Mouse (Mus musculus): ENCODE measurements at regions not wholly inside any gene's neighbourhood (a gene's known extent, or its start where the extent isn't known, plus 50 kb on each side); places are given as distances from the start of the nearest gene placed in this dataset.

DNA sequence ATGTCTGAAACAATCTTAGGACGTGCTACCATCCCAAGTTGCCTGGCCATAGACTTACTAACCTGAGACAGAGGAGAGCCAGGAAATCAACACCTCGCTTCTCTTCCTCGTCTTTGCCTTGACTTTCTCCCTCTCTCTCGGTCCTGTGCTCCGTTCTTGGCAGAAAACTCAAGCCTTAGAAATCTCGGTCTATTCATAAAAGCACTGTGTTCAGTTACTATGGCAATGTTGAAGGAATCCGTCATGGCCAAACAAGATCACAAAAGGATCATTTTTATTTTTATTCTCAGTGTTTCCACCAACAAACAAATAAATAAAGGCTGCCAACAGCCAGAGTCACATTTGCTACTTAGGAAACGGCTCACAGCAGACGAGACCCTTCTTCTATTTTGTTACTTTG, 85.6 kb upstream of the Sox5 start:
- Histone ChIP-seq H3K4me3 (ENCODE audit: low read depth, low read length) (no peak overlapping the region), H3K9me3 (ENCODE audit: control insufficient read depth) (no peaks in the 10 kb centered on the region), H3K36me3 (ENCODE audit: control insufficient read depth, insufficient read depth) (no peaks in the 10 kb centered on the region), H3K27me3 (replicated peaks; ENCODE audit: control insufficient read depth, insufficient read depth, low read length) (no peaks in the 10 kb centered on the region), H3K9ac (ENCODE audit: low read depth, low read length) (no peak overlapping the region), H3K4me1 (replicated peaks; ENCODE audit: control insufficient read depth, insufficient read depth, low read length) (no peaks in the 10 kb centered on the region), H3K4me2 (replicated peaks; ENCODE audit: low read depth) (no peak overlapping the region), H3K27ac (ENCODE audit: low read depth, low read length) (no peak overlapping the region)
- TF ChIP-seq CTCF (IDR thresholded peaks at IDR 0.05; ENCODE audit: low read depth) = no peak
- ATAC-seq = no peak
- 85% methylated on average over 9 of the region's 9 CpGs for WGBS

DNA sequence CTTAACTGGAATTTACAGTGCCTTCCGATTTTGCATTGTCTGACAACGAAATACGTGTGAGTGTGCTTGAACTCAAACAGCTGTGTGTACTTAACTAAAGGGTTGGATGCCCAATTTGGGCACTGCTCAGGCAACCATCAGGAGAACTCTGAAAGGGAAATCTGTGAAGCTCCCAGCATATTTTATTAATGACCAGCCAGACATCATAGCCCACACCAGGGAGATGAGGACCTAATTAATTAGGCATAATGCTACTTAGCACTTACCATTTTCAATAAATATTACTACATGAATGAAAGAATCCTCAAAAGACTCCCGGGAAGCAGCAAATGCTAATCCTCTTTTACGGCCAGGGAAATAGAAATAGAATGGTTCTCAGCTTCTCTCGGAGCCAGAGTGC, 82.2 kb upstream of the Sox5 start:
- no peak overlapping the region for H3K9ac ChIP-seq (ENCODE audit: low read depth, low read length)
- H3K4me2 ChIP-seq (replicated peaks; ENCODE audit: low read depth) = no peak overlapping the region
- H3K4me1 ChIP-seq (replicated peaks; ENCODE audit: control insufficient read depth, insufficient read depth, low read length) = no peaks in the 10 kb centered on the region
- H3K27me3 ChIP-seq (replicated peaks; ENCODE audit: control insufficient read depth, insufficient read depth, low read length) = no peaks in the 10 kb centered on the region
- 72% methylated on average over 6 of the region's 6 CpGs for WGBS
- H3K9me3 ChIP-seq (ENCODE audit: control insufficient read depth) = no peaks in the 10 kb centered on the region
- no peaks in the 10 kb centered on the region for H3K36me3 ChIP-seq (ENCODE audit: control insufficient read depth, insufficient read depth)
- H3K27ac ChIP-seq (ENCODE audit: low read depth, low read length) = no peak overlapping the region
- no peak for ATAC-seq
- no peak for TF ChIP-seq CTCF (IDR thresholded peaks at IDR 0.05; ENCODE audit: low read depth)
- no peak overlapping the region for H3K4me3 ChIP-seq (ENCODE audit: low read depth, low read length)

DNA sequence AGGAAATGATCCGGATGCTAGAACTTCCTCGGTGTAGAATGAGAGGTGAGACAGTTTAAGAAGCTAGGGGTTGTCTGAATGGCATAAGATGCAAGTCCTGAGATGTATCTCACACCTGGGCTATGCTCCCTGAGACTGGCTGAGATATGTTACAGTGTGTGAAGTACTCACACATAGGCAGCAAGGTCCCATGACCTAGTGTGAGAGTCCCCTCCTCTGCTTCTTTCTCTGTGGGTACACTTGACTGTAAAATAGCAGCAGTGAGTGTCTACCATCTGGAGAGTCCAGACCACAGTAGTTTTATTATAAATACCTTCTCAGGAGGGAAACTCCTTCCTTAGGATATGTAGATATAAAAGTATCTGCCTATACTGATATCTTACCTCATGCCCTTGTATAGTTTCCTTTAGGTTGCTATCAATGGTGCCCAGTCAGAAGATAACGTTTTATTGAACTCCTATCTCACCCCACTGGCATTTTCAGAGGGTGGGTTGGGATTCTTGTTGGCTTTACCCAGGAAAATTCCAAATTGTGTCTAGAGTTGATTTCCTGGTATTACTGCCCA, 81.7 kb upstream of the Sox5 start:
- ATAC-seq = no peak
- WGBS = 80% methylated on average over 3 of the region's 3 CpGs
- no peak overlapping the region for H3K4me2 ChIP-seq (replicated peaks; ENCODE audit: low read depth)

DNA sequence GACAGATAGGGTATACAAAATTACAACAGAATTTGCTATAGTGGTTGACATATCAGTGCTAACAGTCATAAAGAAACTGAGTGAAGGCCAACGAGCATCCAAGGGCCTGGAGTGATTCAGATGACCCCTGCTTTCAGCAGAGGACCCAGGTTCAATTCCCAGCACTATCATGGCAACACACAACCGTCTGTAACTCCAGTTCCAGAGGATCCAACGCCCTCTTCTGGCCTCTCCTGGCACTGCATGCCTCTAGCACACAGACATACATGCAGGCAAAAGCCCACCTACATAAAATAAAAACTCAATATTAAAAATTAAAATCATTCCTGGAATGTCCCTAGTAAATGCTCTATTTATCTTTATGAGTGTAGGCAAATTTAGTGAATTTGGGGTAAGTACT, 59.7 kb upstream of the Sox5 start:
- no peak overlapping the region for H3K4me2 ChIP-seq (replicated peaks; ENCODE audit: low read depth)
- 0 out of 2 replicates have a peak, but pooled peaks have one; percentile 11 for TF ChIP-seq CTCF (IDR thresholded peaks at IDR 0.05; ENCODE audit: low read depth)
- no peak overlapping the region for H3K9ac ChIP-seq (ENCODE audit: low read depth, low read length)
- H3K4me1 ChIP-seq (replicated peaks; ENCODE audit: control insufficient read depth, insufficient read depth, low read length) = no peaks in the 10 kb centered on the region
- no peak overlapping the region for H3K4me3 ChIP-seq (ENCODE audit: low read depth, low read length)
- no peak overlapping the region for H3K27ac ChIP-seq (ENCODE audit: low read depth, low read length)
- H3K9me3 ChIP-seq (ENCODE audit: control insufficient read depth) = no peaks in the 10 kb centered on the region
- no peaks in the 10 kb centered on the region for H3K27me3 ChIP-seq (replicated peaks; ENCODE audit: control insufficient read depth, insufficient read depth, low read length)
- WGBS = 69% methylated on average over 3 of the region's 3 CpGs
- no peak for ATAC-seq
- no peaks in the 10 kb centered on the region for H3K36me3 ChIP-seq (ENCODE audit: control insufficient read depth, insufficient read depth)

More for the DNA sequence above, 81.7 kb upstream of the Sox5 start:
- Histone ChIP-seq H3K4me3 (ENCODE audit: low read depth, low read length) (no peak overlapping the region), H3K9me3 (ENCODE audit: control insufficient read depth) (no peaks in the 10 kb centered on the region), H3K9ac (ENCODE audit: low read depth, low read length) (no peak overlapping the region), H3K27ac (ENCODE audit: low read depth, low read length) (no peak overlapping the region), H3K27me3 (replicated peaks; ENCODE audit: control insufficient read depth, insufficient read depth, low read length) (no peaks in the 10 kb centered on the region), H3K4me1 (replicated peaks; ENCODE audit: control insufficient read depth, insufficient read depth, low read length) (no peaks in the 10 kb centered on the region), H3K36me3 (ENCODE audit: control insufficient read depth, insufficient read depth) (no peaks in the 10 kb centered on the region)
- TF ChIP-seq CTCF (IDR thresholded peaks at IDR 0.05; ENCODE audit: low read depth) = no peak

DNA sequence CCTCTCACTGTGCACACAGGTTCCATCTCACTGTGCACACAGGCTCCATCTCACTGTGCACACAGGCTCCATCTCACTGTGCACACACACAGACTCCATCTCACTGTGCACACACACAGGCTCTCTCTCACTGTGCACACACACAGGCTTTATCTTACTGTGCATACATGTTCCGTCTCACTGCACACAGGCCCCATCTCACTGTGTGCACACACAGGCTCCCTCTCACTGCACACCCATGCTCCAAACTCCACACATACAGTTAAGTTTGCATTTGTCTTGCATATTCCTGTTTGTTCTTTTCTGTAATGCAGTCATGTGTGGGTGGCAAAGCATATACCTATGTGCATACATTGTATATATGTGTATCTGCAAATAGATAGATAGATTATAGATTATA, 57.6 kb upstream of the Sox5 start:
- Histone ChIP-seq H3K9me3 (ENCODE audit: control insufficient read depth) (no peaks in the 10 kb centered on the region), H3K36me3 (ENCODE audit: control insufficient read depth, insufficient read depth) (no peaks in the 10 kb centered on the region), H3K4me1 (replicated peaks; ENCODE audit: control insufficient read depth, insufficient read depth, low read length) (no peaks in the 10 kb centered on the region), H3K4me2 (replicated peaks; ENCODE audit: low read depth) (no peak overlapping the region), H3K4me3 (ENCODE audit: low read depth, low read length) (no peak overlapping the region), H3K27me3 (replicated peaks; ENCODE audit: control insufficient read depth, insufficient read depth, low read length) (no peaks in the 10 kb centered on the region), H3K27ac (ENCODE audit: low read depth, low read length) (no peak overlapping the region), H3K9ac (ENCODE audit: low read depth, low read length) (no peak overlapping the region)
- no peak for ATAC-seq
- TF ChIP-seq CTCF (IDR thresholded peaks at IDR 0.05; ENCODE audit: low read depth) = no peak
- 97% methylated on average over 1 of the region's 1 CpGs for WGBS

DNA sequence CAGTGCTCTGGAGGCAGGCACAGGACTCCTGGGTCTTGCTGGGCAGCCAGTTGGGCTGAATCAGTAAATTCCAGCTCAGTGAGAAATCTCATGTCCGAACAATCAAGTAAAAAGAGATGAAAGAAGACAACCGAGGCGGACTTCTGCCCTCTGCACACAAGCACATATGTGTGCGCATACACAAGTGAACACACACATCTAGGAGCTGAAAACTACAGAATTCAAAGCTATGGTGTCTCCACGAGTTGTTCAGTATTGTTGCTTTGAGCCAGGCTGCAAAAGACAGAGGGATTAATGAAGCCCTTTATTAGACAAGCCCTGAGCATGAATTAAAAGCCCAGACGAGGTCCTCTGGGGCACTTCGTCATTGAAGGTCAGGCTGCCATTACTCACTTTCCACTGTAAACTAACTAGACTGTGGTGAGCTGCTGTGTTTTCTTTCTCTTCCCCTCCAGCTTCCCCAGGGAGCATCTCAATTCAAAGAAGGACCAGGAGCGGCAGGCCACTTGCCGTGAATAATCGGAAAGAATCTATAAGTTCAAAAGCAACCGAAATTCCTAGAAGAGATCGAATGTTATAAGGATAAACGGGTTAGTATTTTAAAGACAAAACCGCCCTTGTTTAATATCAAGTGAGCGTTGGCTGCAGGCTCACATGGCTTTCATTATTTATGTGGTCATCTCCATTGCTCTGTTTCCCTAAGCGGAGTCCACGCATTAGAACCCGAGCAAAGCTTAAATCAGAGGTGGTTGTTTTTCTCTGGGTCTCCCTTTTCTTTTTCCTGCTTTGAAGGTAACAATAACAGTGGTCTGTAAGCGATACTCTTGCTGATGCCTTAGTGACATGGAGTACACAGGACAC, 52.8 kb upstream of the Sox5 start:
- H3K36me3 ChIP-seq (ENCODE audit: control insufficient read depth, insufficient read depth) = no peaks in the 10 kb centered on the region
- H3K4me2 ChIP-seq (replicated peaks; ENCODE audit: low read depth) = no peak overlapping the region
- H3K27ac ChIP-seq (ENCODE audit: low read depth, low read length) = no peak overlapping the region
- no peak overlapping the region for H3K4me3 ChIP-seq (ENCODE audit: low read depth, low read length)
- H3K4me1 ChIP-seq (replicated peaks; ENCODE audit: control insufficient read depth, insufficient read depth, low read length) = no peaks in the 10 kb centered on the region
- H3K9ac ChIP-seq (ENCODE audit: low read depth, low read length) = no peak overlapping the region
- no peaks in the 10 kb centered on the region for H3K27me3 ChIP-seq (replicated peaks; ENCODE audit: control insufficient read depth, insufficient read depth, low read length)
- no peak for ATAC-seq
- H3K9me3 ChIP-seq (ENCODE audit: control insufficient read depth) = no peaks in the 10 kb centered on the region
- WGBS = 60% methylated on average over 19 of the region's 19 CpGs
- no peak for TF ChIP-seq CTCF (IDR thresholded peaks at IDR 0.05; ENCODE audit: low read depth)

All from intestine, postnatal 0 days (tissue).